Mouse (Mus musculus): Measurements from ENCODE around the gene Tmco4. TPM values are rescaled to one million over a fixed set of nuclear protein-coding genes. Genes with fewer than 3 reads are reported as not detected.

The Tmco4 gene
- polyA plus RNA-seq, 1 experiment from 2014 or later: 5.3 TPM

GRCm38 (mm10) chr4:139033263-139034009 is 60.7 kb downstream of the Tmco4 start:
- H3K4me2 ChIP-seq (ENCODE audit: low read depth, low read length): no peak overlapping the region
- TF ChIP-seq EP300 (IDR thresholded peaks at IDR 0.05; ENCODE audit: low read depth): no peak
- TF ChIP-seq CTCF (IDR thresholded peaks at IDR 0.05; ENCODE audit: low read depth): no peak
- WGBS (ENCODE audit: insufficient replicate concordance): 80% methylated on average over 11 of the region's 11 CpGs
- no peak for DNase-seq
- no peaks in the 10 kb centered on the region for H3K9me3 ChIP-seq (ENCODE audit: low read length)
- H3K9ac ChIP-seq (replicated peaks): no peak overlapping the region
- no peak for ATAC-seq
- H3K4me3 ChIP-seq (ENCODE audit: low read depth, low read length): no peak overlapping the region
- no peak overlapping the region for H3K27ac ChIP-seq (ENCODE audit: low read depth)
- H3K36me3 ChIP-seq (replicated peaks; ENCODE audit: insufficient read depth, low read length): peaks cover 17% of the 10 kb centered on the region; the same call in 1 of the 2 replicates
- H3K27me3 ChIP-seq (ENCODE audit: insufficient read depth, low read length): no peaks in the 10 kb centered on the region
- no peaks in the 10 kb centered on the region for H3K4me1 ChIP-seq (ENCODE audit: insufficient read depth)

GRCm38 (mm10) chr4:139034010-139034367 is 61.3 kb downstream of the Tmco4 start:
- ATAC-seq (no peak), DNase-seq (no peak)
- H3K27ac ChIP-seq (ENCODE audit: low read depth): no peak overlapping the region
- no peaks in the 10 kb centered on the region for H3K4me1 ChIP-seq (ENCODE audit: insufficient read depth)
- WGBS (ENCODE audit: insufficient replicate concordance): 79% methylated on average over 8 of the region's 8 CpGs
- H3K4me2 ChIP-seq (ENCODE audit: low read depth, low read length): no peak overlapping the region
- no peaks in the 10 kb centered on the region for H3K27me3 ChIP-seq (ENCODE audit: insufficient read depth, low read length)
- peaks cover 17% of the 10 kb centered on the region; the same call in 1 of the 2 replicates for H3K36me3 ChIP-seq (replicated peaks; ENCODE audit: insufficient read depth, low read length)
- TF ChIP-seq EP300 (IDR thresholded peaks at IDR 0.05; ENCODE audit: low read depth): no peak
- TF ChIP-seq CTCF (IDR thresholded peaks at IDR 0.05; ENCODE audit: low read depth): no peak
- H3K9me3 ChIP-seq (ENCODE audit: low read length): no peaks in the 10 kb centered on the region
- no peak overlapping the region for H3K4me3 ChIP-seq (ENCODE audit: low read depth, low read length)
- no peak overlapping the region for H3K9ac ChIP-seq (replicated peaks)

DNA sequence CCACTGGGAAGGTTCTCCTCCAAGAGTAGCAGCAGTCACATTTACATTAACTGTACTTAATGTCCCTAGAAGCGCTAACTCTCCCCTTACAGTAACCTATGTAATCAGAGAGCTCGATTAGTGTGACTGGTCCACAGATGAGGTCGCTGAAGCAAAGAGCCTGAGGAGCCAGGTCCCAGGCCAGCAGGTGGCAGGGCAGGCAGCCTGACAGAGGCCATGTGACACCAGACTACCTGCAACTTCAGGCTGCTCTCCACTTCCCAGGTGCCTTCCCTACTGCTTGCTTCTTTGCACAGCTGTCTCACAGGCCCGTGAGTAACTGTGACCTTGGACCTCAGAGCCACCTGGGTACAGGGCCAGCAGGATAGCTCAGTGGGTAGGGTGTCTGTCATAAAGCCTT is 61.9 kb downstream of the Tmco4 start:
- no peak for ATAC-seq

DNA sequence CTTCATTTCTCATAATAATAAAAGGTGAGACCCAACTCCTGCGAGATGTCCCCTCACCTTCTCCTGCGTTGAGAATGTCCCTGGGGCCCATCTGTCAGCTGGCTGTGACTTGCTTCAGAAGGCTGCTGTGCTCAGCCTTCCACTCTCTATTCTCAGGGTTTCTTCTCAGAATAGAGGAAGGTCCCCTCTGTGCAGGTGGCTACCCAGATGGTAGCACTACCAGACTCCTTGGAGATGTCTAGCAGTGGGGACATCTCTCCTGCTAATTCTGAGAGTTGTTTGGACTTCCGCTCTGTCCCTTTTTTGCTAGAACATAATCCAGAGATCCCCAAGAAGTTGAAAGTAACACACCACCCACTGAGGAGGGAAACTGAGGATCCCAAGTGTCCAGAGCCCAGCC is 62.3 kb downstream of the Tmco4 start:
- Histone ChIP-seq H3K27me3 (ENCODE audit: insufficient read depth, low read length) (no peaks in the 10 kb centered on the region), H3K9me3 (ENCODE audit: low read length) (no peaks in the 10 kb centered on the region), H3K4me2 (ENCODE audit: low read depth, low read length) (no peak overlapping the region), H3K27ac (ENCODE audit: low read depth) (no peak overlapping the region), H3K4me3 (ENCODE audit: low read depth, low read length) (no peak overlapping the region), H3K4me1 (ENCODE audit: insufficient read depth) (no peaks in the 10 kb centered on the region), H3K9ac (replicated peaks) (no peak overlapping the region), H3K36me3 (replicated peaks; ENCODE audit: insufficient read depth, low read length) (peaks cover 11% of the 10 kb centered on the region; the same call in 1 of the 2 replicates)
- 85% methylated on average over 3 of the region's 3 CpGs for WGBS (ENCODE audit: insufficient replicate concordance)
- no peak for DNase-seq
- no peak for ATAC-seq
- TF ChIP-seq CTCF (IDR thresholded peaks at IDR 0.05; ENCODE audit: low read depth) (no peak), EP300 (IDR thresholded peaks at IDR 0.05; ENCODE audit: low read depth) (no peak)

More for the DNA sequence above, 61.9 kb downstream of the Tmco4 start:
- DNase-seq: no peak
- 53% methylated on average over 4 of the region's 4 CpGs for WGBS (ENCODE audit: insufficient replicate concordance)
- Histone ChIP-seq H3K27ac (ENCODE audit: low read depth) (no peak overlapping the region), H3K9me3 (ENCODE audit: low read length) (no peaks in the 10 kb centered on the region), H3K36me3 (replicated peaks; ENCODE audit: insufficient read depth, low read length) (peaks cover 14% of the 10 kb centered on the region; the same call in 1 of the 2 replicates), H3K4me2 (ENCODE audit: low read depth, low read length) (no peak overlapping the region), H3K4me3 (ENCODE audit: low read depth, low read length) (no peak overlapping the region), H3K9ac (replicated peaks) (no peak overlapping the region), H3K27me3 (ENCODE audit: insufficient read depth, low read length) (no peaks in the 10 kb centered on the region), H3K4me1 (ENCODE audit: insufficient read depth) (no peaks in the 10 kb centered on the region)
- TF ChIP-seq EP300 (IDR thresholded peaks at IDR 0.05; ENCODE audit: low read depth) (no peak), CTCF (IDR thresholded peaks at IDR 0.05; ENCODE audit: low read depth) (no peak)

GRCm38 (mm10) chr4:139035799-139036198 is 63.1 kb downstream of the Tmco4 start:
- no peak overlapping the region for H3K4me2 ChIP-seq (ENCODE audit: low read depth, low read length)
- peaks cover 11% of the 10 kb centered on the region; the same call in 1 of the 2 replicates for H3K36me3 ChIP-seq (replicated peaks; ENCODE audit: insufficient read depth, low read length)
- H3K27me3 ChIP-seq (ENCODE audit: insufficient read depth, low read length): no peaks in the 10 kb centered on the region
- ATAC-seq (no peak), DNase-seq (no peak)
- 83% methylated on average over 3 of the region's 3 CpGs for WGBS (ENCODE audit: insufficient replicate concordance)
- H3K9ac ChIP-seq (replicated peaks): no peak overlapping the region
- TF ChIP-seq CTCF (IDR thresholded peaks at IDR 0.05; ENCODE audit: low read depth) (no peak), EP300 (IDR thresholded peaks at IDR 0.05; ENCODE audit: low read depth) (no peak)
- H3K27ac ChIP-seq (ENCODE audit: low read depth): no peak overlapping the region
- no peaks in the 10 kb centered on the region for H3K4me1 ChIP-seq (ENCODE audit: insufficient read depth)
- no peaks in the 10 kb centered on the region for H3K9me3 ChIP-seq (ENCODE audit: low read length)
- H3K4me3 ChIP-seq (ENCODE audit: low read depth, low read length): no peak overlapping the region

DNA sequence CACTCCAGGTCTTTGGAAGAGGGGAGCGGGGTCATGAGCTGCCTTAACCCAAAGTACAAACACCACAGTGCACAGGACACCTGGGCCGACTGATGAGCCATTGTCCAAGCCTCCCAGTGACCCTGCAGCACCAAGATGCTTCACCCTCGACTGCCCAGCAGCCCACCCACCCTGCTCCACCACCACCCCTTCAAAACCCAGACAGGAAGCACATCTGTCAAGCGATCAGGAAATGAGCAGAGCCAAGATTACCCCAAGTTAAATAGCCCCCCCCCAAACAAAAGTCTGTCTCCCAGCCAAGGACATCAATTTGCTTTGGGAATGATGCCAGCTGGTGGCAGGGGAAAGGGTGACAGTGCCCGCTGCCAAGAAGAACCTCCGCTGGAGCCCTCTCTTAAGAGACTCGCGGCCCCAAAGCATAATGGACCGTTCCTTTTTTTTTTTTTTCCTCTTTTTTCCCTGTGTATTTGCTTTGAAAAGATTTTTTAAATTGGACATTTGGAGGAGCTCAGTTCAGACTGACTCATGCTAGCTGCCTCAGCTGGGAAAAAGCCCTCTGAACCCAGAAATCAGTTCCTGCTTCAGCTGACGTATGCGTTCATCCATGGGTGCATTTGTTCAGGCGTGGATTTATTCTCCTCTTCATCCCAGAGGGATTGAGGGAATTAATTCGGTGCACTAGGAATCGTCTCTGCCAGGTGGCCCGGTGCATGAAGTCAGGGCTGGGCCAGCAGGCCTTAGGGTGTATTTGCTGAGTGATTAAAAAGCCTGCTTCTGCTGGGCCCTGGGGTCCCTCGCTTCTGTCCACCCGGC is 65.3 kb downstream of the Tmco4 start:
- H3K9me3 ChIP-seq (ENCODE audit: low read length): no peaks in the 10 kb centered on the region
- H3K4me1 ChIP-seq (ENCODE audit: insufficient read depth): no peaks in the 10 kb centered on the region
- ATAC-seq (no peak), DNase-seq (no peak)
- no peaks in the 10 kb centered on the region for H3K27me3 ChIP-seq (ENCODE audit: insufficient read depth, low read length)
- TF ChIP-seq CTCF (IDR thresholded peaks at IDR 0.05; ENCODE audit: low read depth) (no peak), EP300 (IDR thresholded peaks at IDR 0.05; ENCODE audit: low read depth) (no peak)
- H3K4me2 ChIP-seq (ENCODE audit: low read depth, low read length): no peak overlapping the region
- H3K9ac ChIP-seq (replicated peaks): no peak overlapping the region
- H3K4me3 ChIP-seq (ENCODE audit: low read depth, low read length): no peak overlapping the region
- no peak overlapping the region for H3K27ac ChIP-seq (ENCODE audit: low read depth)
- 72% methylated on average over 17 of the region's 17 CpGs for WGBS (ENCODE audit: insufficient replicate concordance)
- H3K36me3 ChIP-seq (replicated peaks; ENCODE audit: insufficient read depth, low read length): peaks cover 11% of the 10 kb centered on the region; the same call in 1 of the 2 replicates

All from liver, postnatal 0 days (tissue).